Mouse (Mus musculus): Measurements from ENCODE around the gene Ing5.
"Not testable (repeated sequence)": the region's sequence is repeated elsewhere in the genome, so short reads cannot be mapped to it uniquely, and the experiment has no call there.

The Ing5 gene

DNA sequence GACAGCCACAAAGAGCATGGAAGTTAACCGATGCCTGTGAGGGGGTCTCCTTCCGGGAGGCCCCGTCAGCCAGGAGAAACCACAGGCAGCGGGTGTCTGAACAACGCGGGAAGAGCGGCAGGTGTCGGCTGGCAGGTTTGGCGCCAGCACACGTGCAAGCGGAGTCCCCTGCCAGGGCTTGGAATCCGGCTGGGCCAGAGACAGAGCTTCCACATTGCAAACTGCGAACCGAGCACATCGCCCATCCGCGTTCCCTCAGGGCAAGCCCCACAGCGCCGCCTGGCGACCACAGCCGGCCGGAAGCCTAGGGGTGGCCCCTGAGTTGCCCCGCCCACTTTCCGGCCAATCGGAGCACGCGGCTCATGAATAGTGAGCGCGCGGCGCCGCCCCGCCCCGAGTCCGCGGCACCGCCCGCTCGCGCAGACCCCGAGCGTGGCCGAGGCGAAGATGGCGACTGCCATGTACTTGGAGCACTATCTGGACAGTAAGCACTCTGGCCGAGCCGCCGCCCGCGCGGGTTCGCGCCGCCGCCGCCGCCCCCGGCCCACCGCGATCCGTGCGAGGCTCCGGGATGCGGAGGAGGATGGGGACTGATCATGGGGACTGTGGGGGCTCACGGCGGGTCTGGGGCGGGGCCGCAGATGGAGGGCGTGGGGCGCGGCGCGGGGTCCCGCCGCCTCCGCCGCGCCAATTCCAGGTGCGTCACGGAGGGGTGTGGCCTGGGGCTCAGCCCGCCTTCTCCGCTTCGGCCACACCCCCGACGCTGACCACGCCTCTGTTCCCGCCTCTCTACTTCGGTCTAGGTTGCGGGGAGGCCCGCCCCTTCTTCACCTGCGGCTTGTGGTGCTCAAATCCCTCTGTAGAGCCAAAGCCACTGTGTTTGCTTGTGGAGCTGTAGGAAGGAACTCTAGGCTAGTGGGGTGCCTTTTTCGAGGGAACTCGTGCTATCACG lies at the start of gene Ing5:
Gene Ing5 (plus strand): TSS at position 410 of the 952 bp plus-strand sequence.
- CTCF ChIA-PET: interaction anchor here (0.6 kb wide), 1 partner anchor 50 kb away, joined by 4 read pairs; no protein-coding TSS in a partner anchor

DNA sequence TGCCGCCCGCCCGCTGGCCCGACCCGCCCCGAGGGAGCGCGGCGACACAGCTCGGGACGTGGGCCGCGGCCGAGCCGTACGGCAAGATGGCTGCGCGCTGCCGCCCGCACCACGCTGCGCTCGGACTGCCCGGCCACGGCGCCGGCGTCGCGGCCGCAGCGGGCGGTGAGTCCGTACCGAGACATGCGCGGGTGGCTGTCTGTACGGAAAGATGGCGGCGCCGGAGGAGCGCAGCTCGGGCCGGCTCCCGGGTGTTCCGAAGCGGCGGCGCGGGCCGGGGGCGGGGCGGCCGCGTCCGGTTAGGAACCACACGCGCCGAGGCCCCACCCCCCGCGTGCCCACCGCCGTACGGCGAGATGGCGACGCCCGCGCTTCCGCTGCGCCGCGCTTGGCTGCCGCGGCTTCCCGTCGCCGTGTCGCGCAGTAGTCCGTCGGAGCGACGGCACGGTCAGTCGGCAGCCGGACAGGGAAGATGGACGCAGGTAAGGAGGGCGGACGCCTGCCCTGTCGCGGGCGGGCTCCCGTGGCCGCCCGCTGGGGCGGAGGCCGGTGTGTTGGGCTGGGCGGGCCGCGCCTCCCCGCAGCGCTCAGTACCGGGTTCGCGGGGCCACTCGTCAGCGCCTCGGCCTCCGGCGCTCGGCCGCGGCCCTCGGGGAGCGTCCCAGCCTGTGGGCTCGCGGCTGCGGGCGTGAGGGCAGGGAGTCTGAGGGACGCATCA lies 49.0 kb upstream of the Ing5 start, which contains the start of gene Thap4:
Gene Thap4 (minus strand): TSS at position 292 of the 718 bp plus-strand sequence.
- CTCF ChIA-PET: no interaction called here

DNA sequence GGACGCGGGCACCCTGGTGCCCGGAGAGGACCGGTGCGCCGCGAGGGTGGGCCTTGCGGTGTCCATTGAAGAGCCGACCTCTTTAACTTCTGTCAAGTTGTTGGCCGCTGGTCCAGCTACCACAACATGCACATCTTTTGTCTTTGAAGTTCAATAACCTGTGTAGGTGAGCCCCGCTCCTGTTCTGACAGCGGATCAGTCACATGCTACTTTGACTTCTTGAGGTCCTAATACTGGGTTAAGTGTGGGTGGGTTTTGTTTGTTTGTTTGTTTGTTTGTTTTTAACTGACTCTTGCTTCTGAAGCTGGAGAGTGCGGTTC lies 48.5 kb upstream of the Ing5 start:
- CTCF ChIA-PET: no interaction called here

DNA sequence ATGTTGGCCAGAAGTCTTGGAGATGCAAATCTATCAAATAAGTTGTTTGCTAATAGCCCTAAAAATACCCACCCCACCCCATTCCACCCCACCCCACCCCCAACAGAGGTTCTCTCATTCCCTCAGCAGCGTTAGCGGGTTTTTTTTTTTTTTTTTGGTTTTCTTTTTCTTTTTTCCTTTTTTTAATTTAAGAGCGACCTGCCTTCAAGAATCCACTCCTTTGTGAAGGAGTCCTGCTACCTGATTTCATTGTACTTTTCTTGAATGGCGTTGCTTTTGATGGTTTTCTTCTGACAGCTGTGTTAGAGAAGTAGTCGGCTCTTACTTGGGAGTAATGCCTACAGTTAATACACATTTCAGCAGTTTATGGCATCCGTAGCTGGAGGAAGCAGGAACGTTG lies 48.1 kb upstream of the Ing5 start:
- CTCF ChIA-PET: no interaction called here

DNA sequence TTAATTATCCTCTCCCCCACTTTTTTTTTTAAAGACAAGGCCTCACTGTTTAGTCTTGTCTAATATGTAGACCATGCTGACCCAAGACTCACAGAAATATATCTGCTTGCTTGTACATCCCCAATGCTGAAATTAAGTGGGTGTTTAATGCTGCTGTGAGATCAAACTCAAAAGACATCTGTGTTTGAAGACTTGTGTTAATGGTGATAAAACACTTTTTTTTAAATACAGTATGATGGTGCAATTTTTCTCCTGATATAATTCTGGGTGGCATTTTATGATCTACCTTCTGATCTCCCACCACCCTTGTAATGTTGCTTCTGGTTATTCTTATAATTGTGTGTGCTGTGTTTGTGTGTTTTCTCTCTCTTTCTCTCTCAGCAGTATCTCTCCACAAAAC lies 47.6 kb upstream of the Ing5 start:
- CTCF ChIA-PET: no interaction called here

DNA sequence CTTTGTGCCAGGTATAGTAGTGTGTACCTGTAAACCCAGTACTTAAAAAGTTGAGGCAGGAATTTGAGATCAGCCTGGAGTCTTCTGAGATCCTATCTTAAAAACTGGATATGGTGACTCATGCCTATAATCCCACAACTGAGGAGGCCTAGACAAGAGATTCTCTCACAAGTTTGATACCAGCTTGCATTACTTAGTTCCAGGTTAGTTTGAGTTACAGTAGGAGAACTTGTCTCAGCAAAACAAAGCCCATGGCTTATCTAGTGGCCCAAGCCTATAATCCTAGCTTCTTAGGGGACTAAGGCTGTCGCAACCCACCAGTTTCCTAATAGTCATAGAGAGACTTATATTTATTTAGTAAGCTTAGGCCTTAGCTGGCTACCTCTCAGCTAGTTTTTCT lies 43.7 kb upstream of the Ing5 start:
- CTCF ChIA-PET: interaction anchor here (0.6 kb wide), 1 partner anchor 57 kb away, joined by 5 read pairs; no protein-coding TSS in a partner anchor

DNA sequence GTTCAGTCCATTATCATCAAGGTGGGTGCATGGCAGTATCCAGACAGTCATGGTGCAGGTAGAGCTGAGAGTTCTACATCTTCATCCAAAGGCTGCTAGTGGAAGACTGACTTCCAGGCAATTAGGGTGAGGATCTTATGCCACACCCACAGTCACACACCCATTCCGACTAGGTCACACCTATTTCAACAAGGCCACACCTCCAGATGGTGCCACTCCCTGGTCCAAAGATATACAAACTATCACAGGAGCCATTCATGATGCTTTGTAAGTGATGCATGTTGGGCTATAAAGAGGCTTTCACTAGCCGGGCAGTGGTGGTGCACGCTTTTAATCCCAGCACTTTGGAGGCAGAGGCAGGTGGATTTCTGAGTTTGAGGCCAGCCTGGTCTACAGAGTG lies 40.2 kb upstream of the Ing5 start:
- CTCF ChIA-PET: not testable (repeated sequence)

DNA sequence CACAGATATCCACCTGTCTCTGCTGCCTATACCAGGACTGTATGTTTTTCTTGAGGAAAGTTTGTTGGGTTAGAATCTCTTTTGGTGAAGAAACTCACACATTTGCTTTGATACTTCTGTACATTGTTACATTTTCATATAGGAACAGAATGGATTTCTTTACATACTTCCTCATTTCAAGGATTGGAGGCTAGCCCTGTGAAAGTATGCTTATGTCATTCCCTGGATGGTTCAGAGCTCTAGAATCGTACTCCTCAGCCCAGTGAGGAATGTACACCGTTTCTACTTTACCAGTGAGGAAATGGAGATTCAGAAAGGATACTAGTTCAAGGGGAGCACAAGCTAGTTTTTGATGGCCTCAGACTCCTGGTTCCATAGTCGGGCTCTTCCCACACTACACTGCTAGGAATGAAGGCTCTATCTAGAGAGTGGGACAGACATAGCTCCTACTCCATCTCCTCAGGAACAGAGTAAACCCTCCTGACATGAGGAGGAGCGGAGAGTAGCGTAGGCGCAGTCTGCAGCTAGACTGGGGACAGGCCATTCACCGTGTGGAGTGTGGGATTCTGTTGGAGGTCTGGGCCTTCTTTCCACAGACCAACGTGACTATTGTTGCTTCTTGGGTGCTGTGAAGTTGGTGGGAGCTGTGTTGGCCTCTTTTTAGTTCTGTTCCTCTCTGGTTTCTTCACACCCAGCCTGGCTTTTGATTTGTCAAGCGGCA lies 38.7 kb upstream of the Ing5 start:
- CTCF ChIA-PET: no interaction called here

DNA sequence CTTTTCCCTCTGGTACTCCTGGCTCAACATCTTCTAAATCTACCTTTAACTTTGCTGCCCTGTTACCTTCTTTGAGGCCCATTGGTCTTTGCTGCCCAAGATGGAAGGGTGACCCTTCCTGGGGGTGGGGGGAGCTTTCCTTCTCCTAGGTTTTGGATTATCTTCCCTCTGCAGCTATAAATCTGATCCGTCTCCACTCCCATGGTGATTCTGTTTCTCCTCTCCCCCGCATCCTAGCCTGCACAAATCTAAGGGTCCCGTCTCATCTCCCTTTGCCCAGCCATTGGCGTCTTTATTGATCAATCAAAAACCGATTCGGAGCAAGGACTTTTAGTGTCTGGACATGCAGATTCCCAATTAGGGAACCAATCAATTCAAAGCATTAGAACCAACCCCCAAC lies 36.2 kb upstream of the Ing5 start:
- CTCF ChIA-PET: no interaction called here

DNA sequence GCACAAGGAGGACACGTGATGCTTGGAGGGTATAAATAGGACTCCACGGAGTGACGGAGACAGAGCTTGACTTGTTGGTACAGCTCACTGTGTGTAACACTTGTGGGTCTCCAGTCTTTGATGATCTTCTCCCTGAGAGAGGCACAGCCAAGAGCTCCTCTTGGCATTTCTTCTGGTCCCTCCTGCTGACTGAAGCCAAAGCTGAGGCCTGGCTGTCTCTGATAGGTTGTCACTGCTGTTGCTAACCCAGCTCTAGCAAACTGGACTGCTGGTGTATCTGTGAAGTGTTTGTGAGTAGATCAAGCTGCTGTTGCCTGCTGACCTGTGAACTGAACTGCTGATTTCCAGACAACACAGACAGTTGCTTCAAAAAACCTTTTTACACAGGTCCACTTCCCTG lies 33.9 kb upstream of the Ing5 start:
- CTCF ChIA-PET: interaction anchor here (0.5 kb wide), 1 partner anchor 1331 kb away, joined by 3 read pairs; no protein-coding TSS in a partner anchor

DNA sequence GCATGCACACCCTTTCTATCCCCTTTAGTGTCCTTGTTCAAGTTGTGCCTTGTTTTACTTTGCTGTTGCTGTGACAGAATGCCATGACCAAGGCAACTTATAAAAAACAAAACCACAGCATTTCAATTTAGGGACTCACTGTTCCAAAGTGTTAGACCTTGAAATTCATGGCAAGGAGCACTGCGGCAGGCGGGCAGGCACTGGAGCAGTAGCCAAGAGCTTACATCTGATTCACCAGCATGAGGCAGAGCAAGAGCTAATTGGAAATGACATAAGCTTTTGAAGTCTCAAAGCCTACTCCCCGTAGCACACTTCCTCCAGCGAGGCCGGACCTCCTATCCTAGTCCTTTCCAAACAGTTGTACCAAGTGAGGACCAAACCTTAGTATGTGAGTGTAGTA lies 27.1 kb upstream of the Ing5 start:
- CTCF ChIA-PET: no interaction called here

DNA sequence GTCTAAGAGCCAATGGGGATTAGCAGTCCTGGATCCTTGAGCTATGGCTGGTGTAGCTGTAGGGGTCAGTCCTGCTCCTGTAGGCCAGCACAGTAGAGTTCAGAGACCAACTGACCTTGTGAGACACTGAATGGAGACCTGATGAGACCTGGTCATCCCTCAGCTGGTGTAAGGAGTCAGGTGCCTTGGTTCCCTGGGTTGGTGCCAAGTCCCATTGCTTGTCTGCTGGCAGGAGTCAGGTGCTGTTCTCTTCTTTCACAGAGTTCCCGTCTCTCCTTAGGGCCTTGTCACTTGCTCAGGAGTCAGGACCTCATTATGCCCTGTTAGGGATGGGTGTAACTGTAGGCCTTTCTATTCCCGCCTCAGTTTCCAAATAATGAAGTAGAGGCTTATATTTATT lies 16.9 kb upstream of the Ing5 start:
- CTCF ChIA-PET: no interaction called here

DNA sequence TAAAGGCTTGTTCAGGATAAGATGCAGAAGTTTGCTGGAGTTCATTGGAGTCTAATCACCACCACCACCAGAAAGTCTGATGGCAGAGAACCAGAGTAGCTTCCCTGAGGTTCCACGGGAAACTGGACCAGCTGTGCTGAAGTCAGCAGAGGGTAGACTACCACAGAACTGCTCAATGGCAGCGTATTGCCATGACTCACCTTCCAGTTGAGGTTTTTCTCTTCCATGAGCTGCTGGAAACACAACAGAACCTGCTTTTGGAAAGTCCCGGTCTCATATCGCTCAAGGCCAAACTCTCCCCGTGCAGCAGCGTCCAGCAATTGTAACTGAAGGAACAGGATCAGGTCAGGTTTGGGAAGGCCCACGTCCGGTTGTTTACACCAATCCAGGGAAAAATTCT lies 9.2 kb upstream of the Ing5 start:
- CTCF ChIA-PET: no interaction called here

DNA sequence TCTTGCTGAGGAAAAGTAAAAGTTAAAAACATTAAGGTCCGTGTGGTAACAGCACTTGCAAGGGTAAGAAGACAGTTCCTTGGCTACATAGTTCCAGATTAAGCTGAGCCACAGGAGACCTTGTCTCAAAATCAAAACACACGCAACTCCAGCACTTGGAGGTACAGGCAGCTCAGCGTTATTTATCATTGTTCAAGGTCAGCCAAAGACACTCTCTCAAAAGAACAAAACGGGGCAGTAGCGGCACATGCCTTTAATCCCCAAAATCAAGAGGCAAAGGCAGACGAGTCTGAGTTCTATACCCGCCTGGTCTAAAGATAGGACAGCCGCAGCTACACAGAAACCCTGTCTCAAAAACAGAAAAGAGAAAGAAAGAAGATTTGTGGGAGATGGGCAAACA lies 7.9 kb upstream of the Ing5 start:
- CTCF ChIA-PET: no interaction called here

DNA sequence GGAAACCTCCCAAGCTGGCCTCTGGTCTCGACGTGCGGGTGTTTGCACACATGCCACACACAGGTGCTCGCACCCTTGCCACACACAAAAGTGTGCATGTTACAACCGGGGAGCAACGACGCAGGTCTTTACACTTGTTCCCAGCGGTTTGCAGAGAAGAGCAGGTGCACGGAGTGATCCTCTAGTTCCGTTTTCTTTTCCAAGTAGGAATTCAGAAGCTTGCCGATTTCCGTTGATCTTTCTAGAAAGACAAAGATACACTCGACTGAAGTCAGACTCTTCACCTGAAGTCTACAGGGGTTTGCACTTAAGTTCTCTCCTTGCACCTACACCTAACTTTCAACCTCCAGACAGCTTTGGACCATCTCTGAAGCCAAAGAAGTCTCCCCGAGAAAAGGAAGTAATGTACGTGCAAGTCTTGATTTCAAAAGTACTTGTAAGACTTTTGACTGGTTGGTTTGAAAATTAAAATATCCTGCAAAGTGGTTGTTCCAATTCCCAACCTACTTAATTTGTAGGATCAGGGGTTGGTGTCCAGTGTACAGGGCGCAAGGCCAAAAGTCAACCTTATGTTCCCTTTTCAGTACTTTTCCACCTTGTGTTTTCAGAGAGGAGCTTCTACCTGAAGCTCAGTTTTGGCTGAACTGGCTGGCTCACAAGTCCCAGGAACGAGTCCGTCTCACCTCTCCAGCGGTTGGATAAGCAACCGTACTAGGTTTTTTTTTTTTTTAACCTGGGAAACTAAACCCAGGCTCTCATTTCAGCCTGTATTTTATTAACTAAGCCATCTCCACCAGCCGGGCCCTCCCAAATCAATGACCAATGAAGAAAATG lies 2.9 kb upstream of the Ing5 start:
- CTCF ChIA-PET: no interaction called here

DNA sequence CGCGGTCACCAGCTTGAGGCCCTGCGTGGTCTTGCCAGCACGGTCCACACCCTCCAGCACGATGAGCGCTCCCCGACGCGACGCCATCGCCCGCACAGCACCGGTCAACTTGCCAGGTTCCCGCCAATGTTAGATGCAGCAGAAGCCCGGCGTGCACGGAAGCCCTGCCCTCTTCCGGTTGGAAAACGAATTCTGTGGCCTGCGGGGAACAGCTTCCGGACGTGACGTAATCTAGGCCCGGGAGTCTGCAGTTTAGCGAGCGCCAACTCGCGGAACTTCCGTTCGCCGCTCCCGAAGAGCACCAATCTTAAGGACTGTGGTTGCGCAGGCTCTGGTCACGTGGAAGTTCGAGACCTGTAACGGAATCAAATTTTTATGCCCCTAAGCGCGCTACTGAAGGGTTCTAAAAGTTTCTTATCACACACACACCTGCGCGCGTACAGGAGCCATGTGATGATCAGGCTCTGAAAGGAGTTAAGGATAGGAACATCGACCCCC lies 2.0 kb upstream of the Ing5 start, which contains the start of gene Dtymk:
Gene Dtymk (minus strand): TSS at position 194 of the 498 bp plus-strand sequence.
- CTCF ChIA-PET: no interaction called here

DNA sequence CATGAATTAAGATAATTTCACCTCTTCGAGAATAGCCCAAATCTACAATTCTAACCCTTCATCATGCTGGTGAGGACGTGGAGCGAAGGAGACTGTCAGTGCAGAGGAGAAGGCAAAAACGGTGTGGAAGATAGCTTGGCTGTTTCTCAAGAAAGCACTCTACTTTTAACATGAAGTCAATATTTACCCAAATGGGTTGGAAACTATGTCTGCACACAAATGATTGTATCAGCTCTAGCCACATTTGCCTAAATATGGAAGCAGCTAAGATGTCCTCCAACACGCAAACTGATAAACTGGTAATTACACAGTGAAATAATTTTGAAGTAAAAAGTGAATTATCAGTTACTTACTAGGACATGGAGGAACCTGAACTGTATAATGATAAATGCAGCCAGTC lies 994 bp upstream of the Ing5 start:
- CTCF ChIA-PET: no interaction called here

DNA sequence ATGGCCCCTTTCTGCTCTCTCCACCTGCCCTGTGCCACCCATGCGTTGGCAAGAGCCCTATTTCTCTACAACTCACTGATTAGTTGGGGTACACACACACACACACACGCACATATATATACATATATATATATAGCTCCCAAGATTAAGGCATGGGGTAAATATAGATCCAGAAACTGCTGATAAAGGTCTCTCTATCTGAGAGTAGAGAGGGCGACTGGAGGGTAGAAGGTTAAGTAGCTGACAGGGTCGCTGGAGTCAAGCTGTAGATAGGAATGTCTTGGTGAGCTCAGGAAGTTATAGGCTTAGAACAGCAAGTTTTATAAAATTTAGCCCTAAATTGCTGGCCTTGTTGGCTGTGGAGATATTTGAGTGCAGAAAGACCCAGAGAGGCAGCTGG lies 1.1 kb downstream of the Ing5 start:
- CTCF ChIA-PET: no interaction called here

DNA sequence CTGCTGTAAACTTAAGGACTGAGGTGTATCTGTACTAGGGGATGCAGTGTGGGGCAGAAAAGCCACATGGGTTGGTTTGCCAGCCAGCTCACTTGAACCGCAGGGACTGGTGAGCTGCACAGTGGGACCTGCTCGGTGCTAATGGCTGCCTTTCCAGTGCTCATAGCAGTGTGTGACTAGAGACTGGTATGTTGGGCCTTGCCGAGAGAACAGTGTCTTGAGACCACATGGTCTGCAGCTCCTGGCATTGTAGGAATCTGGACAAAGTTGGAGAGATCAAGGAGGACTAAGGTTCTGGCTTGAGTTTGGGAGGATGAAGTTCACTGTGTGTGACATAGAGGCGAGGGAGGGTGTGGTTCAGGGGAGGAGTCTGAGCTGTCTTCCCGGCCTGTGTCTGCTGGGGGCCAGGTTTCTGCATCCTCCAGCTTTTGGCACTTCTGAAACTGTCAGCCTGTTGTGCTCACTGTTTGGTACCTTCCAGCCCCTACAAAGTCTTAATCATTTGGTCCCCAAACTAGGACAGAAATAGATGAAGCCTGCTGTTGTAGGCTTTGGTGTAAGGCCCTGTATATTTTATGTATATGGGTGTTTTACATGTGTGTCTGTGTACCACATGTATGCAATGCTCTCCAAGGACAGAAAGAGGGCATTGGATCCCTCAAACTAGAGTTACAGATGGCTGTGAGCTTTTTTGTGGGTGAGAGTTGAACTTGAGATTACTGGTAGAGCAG lies 1.6 kb downstream of the Ing5 start:
- CTCF ChIA-PET: no interaction called here

DNA sequence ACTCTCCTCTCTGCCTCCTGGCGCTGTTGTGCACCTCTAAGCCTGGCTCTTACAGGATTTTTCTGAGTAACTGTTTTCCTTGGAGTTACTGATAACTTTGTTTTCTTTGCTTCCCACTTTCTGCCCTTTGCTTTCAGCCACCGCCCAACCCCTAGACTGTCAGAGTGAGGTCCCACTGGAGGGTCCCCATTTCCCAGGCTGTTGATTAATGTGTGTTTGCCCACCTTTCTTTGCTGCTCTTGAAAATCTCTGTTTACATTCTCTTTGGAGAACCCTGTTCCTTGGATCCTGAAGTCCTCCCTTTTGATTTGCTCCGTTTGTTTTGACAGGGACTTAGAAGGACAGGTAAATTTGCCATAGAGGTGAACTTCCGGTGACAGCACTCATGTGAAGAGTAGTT lies 5.1 kb downstream of the Ing5 start:
- CTCF ChIA-PET: no interaction called here

DNA sequence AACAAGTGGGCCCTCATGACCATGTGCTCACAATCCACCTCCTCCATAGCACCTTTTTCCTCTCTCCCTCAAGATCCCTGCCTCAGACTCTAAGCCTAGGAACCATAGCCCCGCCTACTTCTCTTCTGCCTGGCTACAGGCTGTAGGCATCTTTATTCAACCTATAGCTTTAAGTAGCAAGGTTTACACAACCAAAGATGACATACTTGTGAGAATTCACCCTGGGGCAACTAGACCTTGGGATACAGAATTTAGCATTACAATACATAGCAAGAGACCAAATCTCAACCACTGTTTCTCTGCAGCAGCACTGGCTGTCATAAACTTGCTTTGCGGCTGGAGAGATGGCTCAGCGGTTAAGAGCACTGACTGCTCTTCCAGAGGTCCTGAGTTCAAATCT lies 6.2 kb downstream of the Ing5 start:
- CTCF ChIA-PET: no interaction called here

All from spleen, embryonic (tissue).